Mouse (Mus musculus) myocyte (in vitro differentiated cells): ENCODE measurements at regions not wholly inside any gene's neighbourhood (a gene's known extent, or its start where the extent isn't known, plus 50 kb on each side); places are given as distances from the start of the nearest gene placed in this dataset.

Experiments
- H3K27me3 ChIP-seq: one replicate; pipeline ENCODE4 v1.6.1; 2011; ENCODE audit not compliant: control insufficient read depth, insufficient read depth, insufficient read length
- H3K36me3 ChIP-seq: one replicate; pipeline ENCODE4 v1.6.1; 2011; ENCODE audit not compliant: control insufficient read depth, insufficient read depth
- H3K4me2 ChIP-seq: one replicate; pipeline ENCODE4 v1.6.1; 2011; ENCODE audit warnings: low read depth, control low read depth
- H3K4me3 ChIP-seq: one replicate; pipeline ENCODE4 v1.5.1; 2011; ENCODE audit warnings: mild to moderate bottlenecking, control low read depth, moderate library complexity
- H3K79me2 ChIP-seq: one replicate; pipeline ENCODE4 v1.6.1; 2011; ENCODE audit not compliant: control insufficient read depth, insufficient read depth
- H3ac ChIP-seq: one replicate; pipeline ENCODE4 v1.6.1; 2011; ENCODE audit not compliant: control insufficient read depth, insufficient read length
- CEBPB ChIP-seq: IDR thresholded peaks from 2 replicates; pipeline ENCODE4 v1.6.1; 2011; ENCODE audit warnings: mild to moderate bottlenecking, moderate library complexity; ENCODE audit not compliant: poor library complexity, insufficient read depth, severe bottlenecking
- E2F4 ChIP-seq: IDR thresholded peaks from one replicate; pipeline ENCODE4 v1.6.1; 2011; ENCODE audit warnings: mild to moderate bottlenecking, control low read depth, moderate library complexity; ENCODE audit not compliant: insufficient read depth
- MAX ChIP-seq: IDR thresholded peaks from one replicate; pipeline ENCODE4 v1.6.1; 2011; ENCODE audit warnings: low read depth, mild to moderate bottlenecking, control low read depth
- MYOD1 ChIP-seq, 3 experiments: IDR thresholded peaks; one replicate each; pipeline ENCODE4 v1.6.1; 2011; ENCODE audit warnings: control low read depth in 2 of 3, low read depth in 2 of 3, mild to moderate bottlenecking in 2 of 3, moderate library complexity in 1 of 3; ENCODE audit not compliant: insufficient read length in 2 of 3, control insufficient read depth in 1 of 3
- MYOG ChIP-seq, 3 experiments: IDR thresholded peaks; one replicate each; pipeline ENCODE4 v1.6.1; 2011; ENCODE audit warnings: control low read depth in 2 of 3, low read depth in 2 of 3, mild to moderate bottlenecking in 2 of 3; ENCODE audit not compliant: insufficient read length in 2 of 3, control insufficient read depth in 1 of 3, insufficient read depth in 1 of 3
- POLR2A ChIP-seq: IDR thresholded peaks from one replicate; pipeline ENCODE4 v1.6.1; 2011; ENCODE audit warnings: low read depth, mild to moderate bottlenecking, control low read depth, moderate library complexity; ENCODE audit not compliant: insufficient read length
- POLR2AphosphoS2 ChIP-seq: IDR thresholded peaks from one replicate; pipeline ENCODE4 v1.6.1; 2011; ENCODE audit warnings: low read depth, control low read depth; ENCODE audit not compliant: insufficient read length
- REST ChIP-seq: IDR thresholded peaks from one replicate; pipeline ENCODE4 v1.6.1; 2011; ENCODE audit warnings: mild to moderate bottlenecking, control low read depth, moderate library complexity; ENCODE audit not compliant: insufficient read depth, insufficient read length
- SRF ChIP-seq: IDR thresholded peaks from one replicate; pipeline ENCODE4 v1.6.1; 2011; ENCODE audit warnings: low read depth; ENCODE audit not compliant: control insufficient read depth, insufficient read length
- TCF12 ChIP-seq: IDR thresholded peaks from one replicate; pipeline ENCODE4 v1.6.1; 2011; ENCODE audit warnings: mild to moderate bottlenecking, control low read depth; ENCODE audit not compliant: poor library complexity, insufficient read depth, severe bottlenecking
- TCF3 ChIP-seq: IDR thresholded peaks from one replicate; pipeline ENCODE4 v1.6.1; 2011; ENCODE audit warnings: low read depth, control low read depth; ENCODE audit not compliant: insufficient read length
- USF1 ChIP-seq: IDR thresholded peaks from one replicate; pipeline ENCODE4 v1.6.1; 2011; ENCODE audit warnings: low read depth, mild to moderate bottlenecking, control low read depth, moderate library complexity

DNA sequence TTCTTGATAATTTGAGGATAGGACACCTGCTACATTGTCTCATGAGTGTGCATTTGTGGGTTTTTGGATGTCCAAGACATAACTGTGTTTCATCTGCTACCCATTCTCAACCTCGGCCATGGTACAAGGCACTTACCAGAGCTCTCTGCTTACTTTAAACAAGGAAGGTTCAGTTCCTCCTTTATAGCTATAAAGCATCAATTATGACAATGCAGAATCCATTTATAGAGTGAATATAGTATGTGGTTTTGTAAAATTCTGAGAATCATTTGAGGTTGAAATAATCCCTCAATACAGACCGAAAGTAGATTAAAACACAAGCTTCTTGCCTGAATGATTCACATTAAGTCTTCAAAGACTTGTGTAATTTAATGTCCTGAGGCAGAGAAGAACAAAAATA is 64.9 kb upstream of the 2210010C04Rik start:
- H3K36me3 ChIP-seq = no peaks in the 10 kb centered on the region

GRCm38 (mm10) chr6:41091177-41091829 is 56.0 kb upstream of the 2210010C04Rik start:
- TF ChIP-seq TCF12 (no peak), MYOD1 (IDR thresholded peaks at IDR 0.05; ENCODE audit: control insufficient read depth in 1 of 3, insufficient read length in 2 of 3, low read depth in 2 of 3) (no peak), SRF (no peak), E2F4 (no peak), POLR2AphosphoS2 (no peak), MAX (no peak), REST (no peak), POLR2A (no peak), TCF3 (no peak), MYOG (IDR thresholded peaks at IDR 0.05; ENCODE audit: control insufficient read depth in 1 of 3, insufficient read depth in 1 of 3, insufficient read length in 2 of 3, low read depth in 2 of 3) (no peak), CEBPB (no peak), USF1 (no peak)
- no peaks in the 10 kb centered on the region for H3K79me2 ChIP-seq
- H3K27me3 ChIP-seq = no peaks in the 10 kb centered on the region
- H3ac ChIP-seq = no peak overlapping the region
- no peaks in the 10 kb centered on the region for H3K36me3 ChIP-seq
- no peak overlapping the region for H3K4me2 ChIP-seq
- no peak overlapping the region for H3K4me3 ChIP-seq

More for the DNA sequence above, 64.9 kb upstream of the 2210010C04Rik start:
- Histone ChIP-seq H3K4me2 (no peak overlapping the region), H3ac (no peak overlapping the region), H3K79me2 (no peaks in the 10 kb centered on the region), H3K4me3 (no peak overlapping the region), H3K27me3 (no peaks in the 10 kb centered on the region)
- TF ChIP-seq TCF12 = no peak
- no peak for TF ChIP-seq E2F4
- no peak for TF ChIP-seq POLR2AphosphoS2
- TF ChIP-seq TCF3 = no peak
- TF ChIP-seq MYOD1 (IDR thresholded peaks at IDR 0.05; ENCODE audit: control insufficient read depth in 1 of 3, insufficient read length in 2 of 3, low read depth in 2 of 3) = no peak
- TF ChIP-seq REST = no peak
- TF ChIP-seq USF1 = no peak
- TF ChIP-seq CEBPB = no peak
